Mouse (Mus musculus) neural tube, postnatal 0 days (tissue): Measurements from ENCODE around the gene Vmn2r93. TPM values are rescaled to one million over a fixed set of nuclear protein-coding genes. Genes with fewer than 3 reads are reported as not detected.

ENCODE experiments used
- polyA plus RNA-seq: library from polyadenylated mRNA; unstranded; fragments of >200 nt; fragmentation: Nextera tagmentation; extraction: Ambion mirVana; gene quantifications from 2 replicates; pipeline ENCODE4 v1.2.1, GENCODE M21; 2015

Vmn2r93 gene
- polyA plus RNA-seq, result not detected in 2 replicates

GRCm38 (mm10) chr17:18297799-18298198 is at the start of gene Vmn2r93:
TSS of gene Vmn2r93 (plus strand) at chr17:18298099.

GRCm38 (mm10) chr17:18277656-18278055 is 20.2 kb upstream of the Vmn2r93 start, which contains the start of gene Vmn2r94:
TSS of gene Vmn2r94 (minus strand) at chr17:18277756.

Other genes starting within 250 kb of the Vmn2r93 start
- gene Vmn2r124, start 248.7 kb upstream of the Vmn2r93 start, polyA plus RNA-seq, result not detected in 2 replicates
- not detected in 2 replicates for gene Vmn2r91, start 213.1 kb upstream of the Vmn2r93 start, polyA plus RNA-seq
- gene Vmn2r92, start 146.2 kb upstream of the Vmn2r93 start, polyA plus RNA-seq, result not detected in 2 replicates
- gene Vmn2r94, start 20.3 kb upstream of the Vmn2r93 start, polyA plus RNA-seq, result not detected in 2 replicates
- not detected in 2 replicates for gene Vmn2r95, start 126.0 kb downstream of the Vmn2r93 start, polyA plus RNA-seq